Mouse (Mus musculus) thymus, adult 2 months (tissue): Measurements from ENCODE around the gene Tcte1. TPM values are rescaled to one million over a fixed set of nuclear protein-coding genes. Genes with fewer than 3 reads are reported as not detected.
A peak's percentile ranks its signal among the peaks of the same experiment; 100 is the strongest.

Experiments
- DNase-seq: peaks from one replicate; pipeline ENCODE4 v3.0.0; 2021
- H3K27ac ChIP-seq: fragments of 200-500 bp; 2 replicates; pipeline ENCODE4 v1.5.1; 2012; ENCODE audit warnings: low read length, control low read depth; ENCODE audit not compliant: control insufficient read depth, insufficient read depth
- H3K27me3 ChIP-seq: fragments of 200-500 bp; 2 replicates; pipeline ENCODE4 v1.6.1; 2012; ENCODE audit warnings: mild to moderate bottlenecking, low read length, moderate library complexity, mixed read lengths; ENCODE audit not compliant: control insufficient read depth, insufficient read depth
- H3K36me3 ChIP-seq: fragments of 200-500 bp; 2 replicates; pipeline ENCODE4 v1.6.1; 2012; ENCODE audit warnings: mild to moderate bottlenecking, low read length, moderate library complexity; ENCODE audit not compliant: control insufficient read depth, insufficient read depth
- H3K4me1 ChIP-seq: fragments of 200-500 bp; replicated peaks from 2 replicates; pipeline ENCODE4 v1.6.1; 2012; ENCODE audit warnings: low read length; ENCODE audit not compliant: control insufficient read depth, insufficient read depth
- H3K4me3 ChIP-seq: fragments of 200-500 bp; 2 replicates; pipeline ENCODE4 v1.5.1; 2012; ENCODE audit warnings: mild to moderate bottlenecking, low read length, control low read depth, moderate library complexity; ENCODE audit not compliant: control insufficient read depth, insufficient read depth
- CTCF ChIP-seq: fragments of 200-500 bp; IDR thresholded peaks from 2 replicates; pipeline ENCODE4 v1.5.1; 2012; ENCODE audit warnings: mild to moderate bottlenecking, control low read depth, low read length, moderate library complexity, borderline replicate concordance; ENCODE audit not compliant: control insufficient read depth, poor library complexity, insufficient read depth; ENCODE audit errors: extremely low read depth
- POLR2A ChIP-seq: fragments of 200-500 bp; IDR thresholded peaks from 2 replicates; pipeline ENCODE4 v1.6.1; 2012; ENCODE audit warnings: mild to moderate bottlenecking, low read length, control low read depth, moderate library complexity; ENCODE audit not compliant: control insufficient read depth, poor library complexity, insufficient read depth; ENCODE audit errors: extremely low read depth
- WGBS: fragments of 180-500 bp; shearing (Covaris S2); methylation state at CpG from one replicate; pipeline ENCODE4 v1.1.7; 2018; 5-methylcytosine and 5-hydroxymethylcytosine counted together
- polyA plus RNA-seq: library from polyadenylated mRNA; depleted of rRNA; stranded (reverse); fragments of >200 nt; gene quantifications from 2 replicates; pipeline ENCODE4 v1.2.3, GENCODE M21; 2012

Gene Tcte1
- polyA plus RNA-seq, 1 experiment: 1.2 TPM

GRCm38 (mm10) chr17:45536264-45536663 is 13.0 kb downstream of the Tcte1 start:
- no peak overlapping the region for H3K27ac ChIP-seq
- no peaks in the 10 kb centered on the region for H3K4me1 ChIP-seq
- no peak overlapping the region for H3K4me3 ChIP-seq
- DNase-seq: no peak
- TF ChIP-seq CTCF (no peak), POLR2A (no peak)
- H3K36me3 ChIP-seq: no peaks in the 10 kb centered on the region
- WGBS: 19% methylated on average over 5 of the region's 5 CpGs
- H3K27me3 ChIP-seq: peaks cover 2% of the 10 kb centered on the region; the same call in 1 of the 2 replicates

DNA sequence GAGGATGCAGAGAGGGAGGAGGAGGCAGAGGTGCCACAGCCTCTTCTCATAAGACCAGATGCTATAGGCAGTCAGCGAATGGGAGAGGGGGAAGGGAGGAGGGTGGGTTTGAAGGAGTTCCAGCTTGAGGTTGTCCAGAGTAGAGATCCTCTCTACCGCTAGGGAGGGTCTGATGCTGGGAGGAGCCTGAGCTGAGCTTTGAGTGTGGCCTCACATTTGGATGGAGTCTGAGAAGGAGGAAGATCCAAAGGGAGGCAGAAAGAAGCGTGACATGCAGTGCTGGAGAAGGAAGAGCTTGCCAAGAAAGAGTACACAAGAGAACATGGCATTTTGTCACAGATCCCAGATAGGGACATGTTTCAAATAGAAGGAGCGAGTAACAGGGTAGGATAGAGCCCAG is 15.2 kb downstream of the Tcte1 start:
- WGBS: 71% methylated on average over 4 of the region's 4 CpGs
- Histone ChIP-seq H3K27ac (no peak overlapping the region), H3K4me3 (no peak overlapping the region), H3K27me3 (no peaks in the 10 kb centered on the region; the same call in 1 of the 2 replicates), H3K4me1 (no peaks in the 10 kb centered on the region), H3K36me3 (no peaks in the 10 kb centered on the region)
- TF ChIP-seq CTCF (no peak), POLR2A (no peak)
- no peak for DNase-seq

DNA sequence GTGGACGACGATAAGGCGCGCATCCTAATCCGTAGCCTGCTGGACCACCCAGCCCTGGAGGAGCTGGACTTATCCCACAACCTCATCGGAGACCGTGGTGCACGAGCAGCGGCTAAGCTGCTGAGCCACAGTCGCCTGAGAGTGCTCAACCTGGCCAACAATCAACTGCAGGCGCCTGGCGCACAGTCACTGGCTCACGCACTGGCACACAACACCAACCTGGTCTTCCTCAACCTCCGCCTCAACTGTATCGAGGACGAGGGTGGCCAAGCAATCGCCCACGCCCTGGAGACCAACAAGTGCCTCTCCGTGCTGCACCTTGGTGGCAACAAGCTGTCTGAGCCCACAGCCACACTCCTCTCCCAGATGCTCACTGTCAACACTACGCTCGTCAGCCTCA is 16.4 kb downstream of the Tcte1 start:
- TF ChIP-seq CTCF (0 out of 2 replicates have a peak, but pooled peaks have one; percentile 14), POLR2A (no peak)
- 79% methylated on average over 21 of the region's 21 CpGs for WGBS
- no peak overlapping the region for H3K4me3 ChIP-seq
- no peaks in the 10 kb centered on the region; the same call in 1 of the 2 replicates for H3K27me3 ChIP-seq
- peaks cover 5% of the 10 kb centered on the region for H3K4me1 ChIP-seq
- H3K36me3 ChIP-seq: no peaks in the 10 kb centered on the region
- H3K27ac ChIP-seq: no peak overlapping the region
- no peak for DNase-seq

- WGBS: 44% methylated on average over 6 of the region's 6 CpGs
- Histone ChIP-seq H3K36me3 (no peaks in the 10 kb centered on the region; the same call in 1 of the 2 replicates), H3K27ac (no peak overlapping the region), H3K27me3 (no peaks in the 10 kb centered on the region; the same call in 1 of the 2 replicates), H3K4me3 (no peak overlapping the region), H3K4me1 (peaks cover 15% of the 10 kb centered on the region)
- no peak for DNase-seq
- TF ChIP-seq CTCF: no peak
- no peak for TF ChIP-seq POLR2A
Observed at GRCm38 (mm10) chr17:45542129-45542528, 18.9 kb downstream of the Tcte1 start.

DNA sequence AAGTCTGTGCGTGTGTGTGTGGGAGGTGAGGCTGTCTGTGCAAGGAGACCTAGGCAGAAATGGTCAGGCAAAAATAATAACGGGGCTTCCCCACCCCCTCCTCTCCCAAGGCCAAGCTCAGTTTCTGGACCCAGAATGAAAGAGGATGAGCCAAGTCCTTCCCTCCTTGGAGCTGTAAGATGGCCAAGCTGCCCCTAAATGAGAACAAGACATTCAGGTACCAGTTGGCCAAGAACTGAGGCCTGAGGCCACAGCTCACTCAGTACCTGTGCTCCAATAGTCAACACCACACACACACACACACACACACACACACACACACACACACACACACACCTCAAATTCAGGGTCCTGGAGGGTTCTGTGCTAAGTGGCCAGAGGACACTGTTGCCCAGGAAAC is 19.5 kb downstream of the Tcte1 start:
- Histone ChIP-seq H3K4me1 (peaks cover 17% of the 10 kb centered on the region), H3K27ac (no peak overlapping the region), H3K4me3 (no peak overlapping the region), H3K36me3 (no peaks in the 10 kb centered on the region; the same call in 1 of the 2 replicates), H3K27me3 (no peaks in the 10 kb centered on the region)
- 77% methylated on average over 2 of the region's 2 CpGs for WGBS
- DNase-seq: no peak
- TF ChIP-seq POLR2A: no peak
- no peak for TF ChIP-seq CTCF

DNA sequence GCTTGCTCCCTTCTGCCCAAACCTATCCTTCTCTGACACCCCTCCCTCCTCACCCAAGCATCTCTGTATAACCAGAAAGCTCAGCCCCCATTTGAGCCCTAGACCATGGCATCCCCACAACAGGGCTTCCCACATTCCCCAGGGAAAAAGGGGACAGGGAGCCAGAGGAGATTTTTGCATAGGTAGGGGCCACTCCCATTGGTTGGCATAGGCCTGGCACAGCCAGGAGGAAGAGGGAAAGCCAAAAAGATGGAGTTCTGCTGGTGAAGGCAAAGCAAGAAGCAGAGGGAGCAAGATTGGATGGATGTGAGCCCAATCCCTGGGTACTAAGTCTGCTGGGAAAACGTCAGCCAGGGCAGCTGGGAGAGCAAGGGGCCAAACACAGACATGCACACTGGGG is 19.9 kb downstream of the Tcte1 start:
- Histone ChIP-seq H3K36me3 (no peaks in the 10 kb centered on the region; the same call in 1 of the 2 replicates), H3K4me3 (no peak overlapping the region), H3K27ac (no peak overlapping the region), H3K27me3 (no peaks in the 10 kb centered on the region), H3K4me1 (peaks cover 17% of the 10 kb centered on the region)
- no peak for TF ChIP-seq POLR2A
- 69% methylated on average over 1 of the region's 1 CpGs for WGBS
- no peak for DNase-seq

DNA sequence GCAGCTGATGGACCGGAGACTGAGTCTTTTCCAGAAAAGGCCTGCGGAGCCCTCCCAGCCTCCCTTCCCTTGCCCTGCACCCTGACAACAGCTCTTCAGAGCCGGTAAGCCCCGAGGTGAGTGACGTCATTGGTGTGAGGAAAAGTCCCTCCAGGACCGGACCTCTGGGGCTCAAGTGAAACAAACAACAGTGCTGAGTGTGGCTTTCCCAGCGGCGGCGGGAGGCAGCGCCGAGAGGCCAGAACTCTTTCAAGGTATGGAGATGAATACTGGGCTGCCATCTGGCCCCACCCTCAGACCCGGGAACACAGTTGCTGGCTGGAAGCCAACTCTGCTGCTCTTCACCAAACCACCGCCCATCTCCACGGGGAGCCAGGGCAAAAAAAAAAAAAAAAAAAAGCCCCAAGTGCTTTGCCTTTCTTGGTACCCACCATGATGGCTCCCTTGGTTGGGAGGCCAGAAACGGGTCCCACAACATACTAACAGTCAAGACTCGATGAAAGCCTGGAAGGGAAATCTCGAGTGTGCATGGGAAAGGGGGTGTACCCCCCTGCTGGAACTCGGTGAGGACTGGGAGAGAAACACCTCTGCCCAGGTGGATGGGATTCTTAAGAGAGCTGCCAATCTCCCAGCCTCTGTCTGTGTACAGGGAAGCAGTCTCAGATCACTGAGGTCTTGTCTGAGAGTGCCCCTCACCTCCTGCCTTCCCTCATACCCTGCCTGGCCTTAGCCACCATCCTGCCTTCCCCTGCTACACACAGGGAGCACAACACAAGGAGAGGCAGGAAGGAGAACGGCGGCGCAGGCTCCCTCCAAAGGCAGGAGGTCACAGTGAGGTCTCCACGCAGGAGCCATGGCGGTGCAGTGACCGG is 21.0 kb downstream of the Tcte1 start:
- no peak for DNase-seq
- H3K27me3 ChIP-seq: no peaks in the 10 kb centered on the region
- TF ChIP-seq CTCF (no peak), POLR2A (no peak)
- H3K4me1 ChIP-seq: peaks cover 22% of the 10 kb centered on the region
- H3K27ac ChIP-seq: no peak overlapping the region
- 30% methylated on average over 24 of the region's 24 CpGs for WGBS
- no peak overlapping the region for H3K4me3 ChIP-seq
- no peaks in the 10 kb centered on the region; the same call in 1 of the 2 replicates for H3K36me3 ChIP-seq
